Mouse (Mus musculus) kidney, adult 18-20 months (tissue): Measurements from ENCODE around the gene Cacna1s.

Experiments used
- DNase-seq: peaks from one replicate; pipeline ENCODE4 v3.0.0; 2021

Cacna1s gene

DNA sequence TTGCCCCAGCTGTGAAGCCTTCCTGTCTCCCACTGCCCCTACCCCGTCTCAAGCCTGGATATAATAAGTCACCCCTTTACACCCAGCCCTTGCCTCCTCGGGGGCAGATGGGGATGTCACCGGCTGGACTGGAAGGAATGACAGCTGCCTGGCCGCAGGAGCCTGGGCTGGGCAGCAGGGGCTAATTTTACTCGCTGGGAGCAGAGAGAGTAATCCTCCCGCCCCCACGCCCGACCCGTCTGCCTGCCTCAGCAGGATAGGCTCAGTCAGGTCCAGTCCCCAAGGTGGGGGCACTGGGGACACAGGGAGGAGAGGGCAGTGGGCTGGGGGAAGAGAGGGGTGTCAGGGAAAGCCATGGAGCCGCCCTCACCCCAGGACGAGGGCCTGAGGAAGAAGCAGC, at the start of gene Cacna1s:
Cacna1s (plus strand) TSS at position 204 of the 400 bp plus-strand sequence.
- no peak for DNase-seq

DNA sequence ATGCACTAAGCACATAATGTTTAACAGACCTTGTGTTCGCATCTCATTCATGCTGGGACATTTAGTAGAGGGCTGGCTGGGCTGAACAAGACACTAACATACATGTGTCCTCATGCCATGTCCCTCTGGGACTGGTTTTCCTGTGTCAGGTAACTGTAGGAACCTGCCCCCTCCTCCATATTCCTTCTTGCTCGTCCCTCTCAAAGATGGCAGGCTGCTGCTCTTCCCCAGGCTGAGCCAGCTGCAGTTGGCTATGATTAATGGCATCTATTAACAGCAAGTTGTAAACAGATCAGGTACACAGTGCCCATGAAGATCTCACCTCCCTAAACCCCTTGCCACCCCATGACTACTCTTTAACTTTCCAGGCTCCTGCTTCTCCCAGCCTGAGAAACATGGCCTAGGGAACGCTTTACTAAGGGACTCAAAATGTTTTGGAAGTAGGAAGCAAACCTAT, 46.2 kb upstream of the Cacna1s start, which contains the start of gene Igfn1:
Igfn1 (minus strand) TSS at position 51 of the 457 bp plus-strand sequence.
- DNase-seq = no peak

DNA sequence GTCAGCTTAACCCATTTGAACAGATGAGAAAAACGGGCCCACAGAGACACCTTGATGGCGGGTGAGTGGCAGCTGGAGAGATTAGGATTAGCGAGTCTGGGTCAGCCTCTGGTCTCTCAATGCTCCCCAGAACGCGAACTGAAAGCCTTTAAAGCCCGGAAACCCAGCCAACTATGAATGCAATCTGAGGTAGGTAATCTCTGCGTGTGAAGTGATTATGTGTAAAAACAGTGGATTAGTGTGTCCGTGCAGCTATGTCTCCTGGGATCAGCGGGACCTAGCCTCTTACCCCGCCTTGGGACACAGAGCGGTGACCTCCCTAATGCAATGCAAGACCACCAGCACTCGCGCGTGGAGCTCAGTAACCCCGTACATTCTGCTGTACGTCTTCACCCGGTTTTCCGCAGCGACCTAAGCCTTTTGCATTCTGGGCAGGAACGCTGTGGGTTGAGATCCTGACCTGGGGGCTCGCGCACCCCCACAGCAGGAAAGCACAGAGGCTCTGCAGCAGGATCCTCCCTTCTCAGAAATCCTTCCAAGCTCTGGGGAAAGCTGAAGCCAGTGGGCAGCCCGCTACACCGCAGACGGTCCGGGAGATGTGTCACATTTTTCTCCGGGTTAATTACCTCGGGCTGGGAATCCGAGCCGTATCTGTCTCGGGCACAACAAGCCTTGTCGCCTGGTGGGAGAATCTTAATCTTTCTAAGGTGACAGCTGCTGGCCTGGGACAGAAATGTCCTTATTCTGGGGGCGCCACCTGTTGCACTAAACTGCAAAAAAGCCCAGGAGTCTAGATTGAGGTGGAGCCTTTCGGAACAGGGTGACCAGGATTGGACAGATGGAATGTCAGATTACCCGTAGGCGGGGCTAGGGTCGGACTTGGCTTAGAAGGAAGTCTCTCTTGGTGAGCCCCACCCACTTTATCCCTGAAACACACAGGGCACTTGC, 45.1 kb upstream of the Cacna1s start, which contains the start of gene Tmem9:
Tmem9 (plus strand) TSS at position 940 of the 948 bp plus-strand sequence.
- peak; percentile 93 for DNase-seq

DNA sequence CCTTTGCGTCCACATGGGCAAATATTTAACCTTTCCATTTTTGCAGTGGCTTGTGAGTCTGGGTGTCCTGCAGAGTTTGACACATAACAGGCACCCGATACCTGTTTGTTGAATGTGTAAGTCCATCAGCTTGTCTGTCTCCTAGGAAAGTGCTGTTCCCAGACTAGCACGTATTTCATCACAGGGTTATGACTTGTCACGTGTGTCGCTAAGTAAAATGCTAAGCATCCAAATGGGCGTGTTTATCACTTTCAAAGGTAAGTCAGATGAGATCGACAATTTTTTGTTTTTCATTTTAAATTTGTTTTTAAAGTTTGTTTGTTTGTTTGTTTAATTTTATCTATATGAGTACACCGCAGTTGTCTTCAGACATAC, 44.4 kb upstream of the Cacna1s start:
- no peak for DNase-seq

DNA sequence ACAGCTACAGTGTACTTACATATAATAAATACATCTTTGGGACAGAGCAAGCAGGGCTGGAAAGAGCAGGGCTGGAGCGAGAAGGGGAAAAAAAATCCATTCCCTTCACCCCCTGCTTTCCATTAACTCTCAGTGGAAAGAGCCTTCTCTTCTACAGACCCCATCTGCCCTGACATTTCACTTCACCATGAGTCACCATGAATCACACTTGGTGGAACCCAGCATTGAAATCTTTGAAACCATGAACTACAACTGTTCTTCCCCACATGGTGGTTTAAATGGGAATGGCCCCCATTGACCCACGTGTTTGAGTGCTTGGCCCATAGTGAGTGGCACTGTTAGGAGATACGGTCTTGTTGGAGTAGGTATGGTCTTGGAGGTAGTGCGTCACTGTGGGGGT, 42.3 kb upstream of the Cacna1s start:
- DNase-seq = no peak

DNA sequence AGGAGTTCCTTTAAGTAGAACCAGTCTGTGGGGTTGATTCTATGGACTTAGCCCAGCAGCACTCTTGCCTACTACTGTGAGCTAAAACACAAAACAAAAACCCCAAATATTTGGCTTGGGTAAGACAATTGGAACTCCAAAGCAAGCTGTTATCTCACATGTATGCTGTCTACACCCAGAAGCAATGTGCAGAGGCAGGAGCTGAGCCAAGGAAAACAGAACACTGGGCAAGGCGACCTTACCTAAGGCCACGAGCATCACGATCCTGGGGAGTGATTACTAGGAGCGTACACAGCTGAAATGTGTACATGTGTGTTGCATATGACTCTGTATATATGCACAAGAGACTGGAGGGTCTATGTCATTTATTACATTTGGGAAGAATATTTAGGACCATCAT, 39.0 kb upstream of the Cacna1s start:
- DNase-seq = no peak

DNA sequence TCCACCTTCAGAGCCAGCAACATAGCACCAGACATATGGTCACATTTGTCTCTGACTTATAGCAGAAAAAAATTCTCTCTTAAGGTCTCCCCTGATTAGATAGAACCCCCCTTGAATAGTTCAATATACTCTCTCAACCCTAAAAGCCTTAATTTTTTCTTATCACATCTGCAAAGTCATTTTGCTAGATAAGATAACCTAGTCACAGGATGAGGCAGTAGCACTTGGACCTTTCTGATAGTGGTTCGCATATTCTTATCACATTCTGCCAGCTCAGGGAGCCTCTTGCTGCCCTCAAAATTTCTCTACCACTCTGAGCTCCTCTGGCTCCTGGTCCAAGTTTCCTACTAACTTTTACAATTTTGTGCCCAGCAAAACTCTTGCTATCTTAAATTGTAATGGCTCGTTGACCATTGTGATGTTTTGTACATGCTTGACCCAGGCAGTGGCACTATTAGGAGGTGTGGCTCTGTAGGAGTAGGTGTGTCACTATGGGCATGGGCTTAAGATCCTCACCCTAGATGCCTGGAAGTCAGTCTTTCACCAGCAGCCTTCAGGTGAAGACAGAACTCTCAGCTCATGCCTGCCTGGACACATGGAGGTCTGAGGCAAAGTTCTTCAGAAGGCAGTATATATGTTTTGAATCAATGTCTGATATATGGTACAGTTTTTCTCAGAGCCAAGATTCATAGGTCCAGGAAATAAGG, 37.6 kb upstream of the Cacna1s start:
- no peak for DNase-seq

DNA sequence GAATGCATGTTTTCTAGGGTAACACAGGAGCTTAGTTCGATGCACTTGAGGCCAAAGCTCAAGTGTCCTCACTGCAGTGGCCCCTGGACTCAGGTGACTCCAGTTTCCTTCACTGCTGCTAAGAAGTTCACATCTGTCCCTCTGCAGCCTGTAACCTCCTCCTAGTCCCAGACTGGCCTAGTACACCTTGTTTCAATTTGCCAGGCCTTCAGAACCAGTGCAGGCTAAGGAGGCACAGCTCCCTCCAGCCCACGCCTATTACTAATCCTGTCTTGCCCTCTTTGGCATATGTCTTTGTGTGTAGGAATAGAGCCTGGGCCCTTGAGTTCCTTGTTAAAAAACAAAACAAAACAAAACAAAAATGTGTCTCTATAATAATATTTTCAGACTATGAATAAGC, 35.2 kb upstream of the Cacna1s start:
- DNase-seq = no peak

DNA sequence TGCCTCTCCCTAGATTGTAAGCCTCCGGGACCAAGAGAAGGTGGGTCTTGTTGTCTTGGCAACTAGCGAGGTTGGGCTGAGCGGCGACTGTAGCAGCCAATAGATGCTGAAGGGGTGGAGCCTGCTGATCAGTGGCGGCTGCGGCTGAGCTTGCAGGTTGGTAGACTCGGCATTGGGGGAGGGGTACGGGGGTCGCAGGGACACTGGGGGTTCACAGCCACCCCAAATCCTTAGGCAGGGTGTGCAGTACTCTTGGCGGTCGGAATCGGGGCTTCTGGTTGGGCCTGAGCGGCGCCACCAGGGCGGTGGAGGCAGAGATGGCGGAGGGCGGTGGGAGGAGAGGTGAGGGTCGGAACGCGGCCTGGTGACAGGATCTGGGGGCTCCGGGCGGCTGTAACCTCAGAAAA, 34.6 kb upstream of the Cacna1s start:
- DNase-seq = peak; percentile 92

DNA sequence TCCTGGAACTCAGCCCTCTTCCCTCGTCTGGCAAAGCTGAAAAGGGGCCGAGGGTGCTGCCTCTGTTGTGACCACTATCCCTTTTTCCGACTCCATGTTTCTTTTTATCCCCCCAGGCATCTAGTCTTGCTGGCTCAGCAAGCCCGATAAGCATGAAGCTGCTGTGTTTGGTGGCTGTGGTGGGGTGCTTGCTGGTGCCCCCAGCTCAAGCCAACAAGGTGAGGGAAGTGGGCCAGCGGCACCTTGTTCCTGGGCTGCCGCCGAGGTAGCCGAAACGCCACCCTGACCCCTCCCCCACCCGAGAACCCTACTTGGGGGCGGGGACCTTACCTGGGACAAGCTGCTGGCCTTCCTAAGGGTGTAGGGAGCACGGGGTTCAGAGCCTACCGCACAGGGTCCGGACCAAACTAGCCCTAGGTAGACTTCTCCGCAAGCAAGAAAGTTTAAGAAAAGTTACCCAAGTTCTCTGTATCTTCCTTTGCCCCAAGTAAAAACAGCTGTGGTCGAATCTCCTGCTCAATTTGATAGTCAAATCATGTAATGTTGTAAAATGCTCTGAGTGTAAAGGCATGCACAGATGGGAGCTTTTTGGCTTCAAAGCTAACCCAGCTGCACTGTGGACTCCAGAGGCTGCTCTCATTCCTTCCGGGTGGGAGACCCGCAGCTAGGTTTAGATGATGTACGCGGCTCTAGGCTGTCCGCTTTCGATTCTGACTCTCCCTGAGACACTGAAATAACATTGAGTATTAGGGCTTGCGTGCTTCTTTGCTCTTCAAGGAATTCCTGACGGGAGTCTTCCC, 34.0 kb upstream of the Cacna1s start:
- peak; percentile 64 for DNase-seq

DNA sequence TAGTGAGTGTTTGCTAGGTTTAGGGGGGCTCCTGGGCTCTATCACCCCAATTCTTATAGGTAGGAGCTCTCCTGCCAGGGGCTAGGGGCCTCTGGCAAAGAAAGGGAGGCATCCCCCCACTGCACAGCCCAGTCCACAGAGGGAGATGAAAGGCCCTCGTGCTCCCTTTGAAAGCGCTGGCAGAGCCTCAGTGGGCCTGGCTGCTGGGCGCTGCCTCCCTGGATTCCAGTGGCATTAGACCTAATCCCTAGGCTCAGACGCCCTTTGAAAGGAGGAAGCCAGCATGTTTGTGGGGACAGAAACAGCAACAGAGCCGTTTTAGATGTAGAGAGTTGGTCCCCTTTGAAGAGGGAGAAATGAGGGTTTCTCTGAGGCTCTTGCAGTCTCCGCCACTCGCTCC, 22.3 kb upstream of the Cacna1s start:
- no peak for DNase-seq

DNA sequence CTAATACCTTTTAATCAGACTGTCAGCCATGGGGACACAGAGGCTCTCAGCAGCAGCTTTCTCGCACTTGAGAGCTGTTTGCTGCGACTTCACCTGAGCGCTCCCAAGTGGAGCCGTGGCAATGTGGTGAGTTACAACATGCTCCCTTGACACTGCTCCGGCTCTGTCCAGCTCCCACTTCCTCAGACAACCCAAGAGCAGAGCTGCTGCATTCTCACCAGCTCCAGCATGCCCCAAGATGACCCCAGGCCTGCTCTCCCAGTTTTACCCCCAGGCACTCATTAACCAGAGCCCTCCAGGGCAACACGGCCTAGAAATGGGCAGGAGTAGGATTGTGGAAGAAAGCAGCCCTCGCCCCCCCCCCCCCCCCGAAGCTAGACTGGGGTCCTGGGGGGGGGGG, 20.9 kb upstream of the Cacna1s start:
- DNase-seq = peak; percentile 27

DNA sequence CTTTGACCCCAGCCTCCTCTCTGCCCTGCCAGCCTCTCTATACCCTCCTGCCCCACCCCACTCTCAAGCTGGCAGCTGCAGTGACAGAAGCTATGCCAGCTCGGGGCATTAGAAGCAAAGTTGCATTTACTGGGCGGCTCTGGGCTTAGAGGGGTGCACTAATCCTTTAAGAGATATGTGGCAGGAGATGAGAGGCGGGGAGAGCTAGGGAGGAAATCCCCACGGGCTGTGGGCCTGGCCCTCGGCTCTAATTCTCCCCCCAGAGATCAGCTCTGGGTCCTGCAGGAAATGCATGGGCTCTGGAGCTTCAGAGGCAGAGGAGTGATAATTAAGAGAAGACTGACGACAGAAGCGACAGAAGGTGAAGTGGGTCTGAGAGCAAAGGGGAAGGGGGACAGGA, 19.6 kb upstream of the Cacna1s start:
- no peak for DNase-seq

DNA sequence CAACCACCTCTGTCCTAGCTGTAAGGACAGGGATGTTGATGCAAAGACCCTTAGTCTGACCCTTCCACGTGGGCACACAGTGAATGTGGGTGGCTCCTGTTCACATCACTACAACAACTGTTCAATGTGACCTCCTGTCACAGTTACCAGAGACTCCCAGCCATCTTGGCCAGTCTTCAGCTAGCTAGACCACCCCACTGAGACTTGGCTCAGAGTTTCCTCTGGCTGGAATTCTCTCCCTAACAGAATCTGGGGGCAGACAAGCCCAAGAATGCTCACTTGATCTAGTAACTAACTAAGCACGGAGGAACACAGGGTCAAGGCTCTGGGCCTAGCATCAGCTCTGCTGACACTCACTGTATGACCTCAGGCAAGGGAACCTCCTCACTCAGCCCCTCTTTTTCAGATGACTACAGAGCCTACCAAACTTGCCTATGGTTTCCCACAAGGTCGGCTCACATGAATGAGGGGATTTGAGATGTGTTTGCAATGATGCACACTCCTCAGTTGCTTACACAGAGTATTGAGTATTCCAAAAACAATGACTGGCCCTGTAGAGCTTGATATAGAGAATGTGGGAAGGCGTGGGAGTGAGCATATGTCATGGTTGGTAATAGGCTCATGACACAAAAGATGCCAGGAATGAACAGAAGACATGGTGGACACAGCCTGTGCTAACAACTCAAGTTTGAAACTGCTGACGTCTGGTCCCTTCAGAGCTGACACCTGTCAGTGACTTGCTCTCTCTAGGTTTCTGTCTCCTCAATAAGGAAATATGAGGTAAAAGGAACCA, 13.6 kb upstream of the Cacna1s start:
- DNase-seq = no peak

DNA sequence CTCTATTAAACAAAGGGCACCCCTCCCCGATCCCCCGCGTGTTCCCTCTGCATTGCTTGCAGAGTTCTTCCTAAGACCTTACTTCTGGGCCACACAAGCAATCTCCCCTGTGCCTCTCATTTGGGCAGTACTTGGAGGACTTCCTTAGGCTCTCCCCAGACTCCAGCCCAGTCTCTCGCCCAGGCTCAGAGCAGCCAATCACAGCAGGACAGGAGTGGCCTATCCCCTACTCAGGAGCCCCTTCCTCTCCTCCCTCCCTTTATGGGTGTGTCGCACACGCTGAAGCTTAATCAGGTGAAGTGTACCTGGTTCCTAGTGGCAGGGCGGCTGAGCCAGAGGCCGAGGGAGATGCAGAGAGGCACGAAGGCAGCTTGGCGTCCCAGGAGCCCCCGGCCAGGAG, 12.1 kb upstream of the Cacna1s start:
- no peak for DNase-seq

DNA sequence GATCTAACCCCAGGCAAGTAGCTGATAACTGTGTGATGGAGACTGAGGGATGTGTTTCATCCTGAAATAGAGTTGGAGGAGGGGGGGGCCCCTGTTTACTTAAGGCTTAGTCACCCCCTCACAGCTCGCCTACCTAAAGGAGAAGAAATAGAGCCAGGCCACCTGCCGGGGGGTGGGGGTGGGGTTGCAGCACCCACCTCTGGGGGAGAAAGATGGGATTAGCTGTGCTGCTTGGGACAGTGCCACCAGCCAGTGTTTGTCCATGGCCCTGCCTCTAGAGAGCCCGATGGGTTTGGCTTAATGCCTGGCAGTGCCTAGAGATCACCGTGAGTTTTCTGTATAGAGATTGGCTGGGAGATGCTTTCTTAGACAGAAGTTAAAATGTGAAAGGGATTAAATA, 11.7 kb upstream of the Cacna1s start:
- no peak for DNase-seq

DNA sequence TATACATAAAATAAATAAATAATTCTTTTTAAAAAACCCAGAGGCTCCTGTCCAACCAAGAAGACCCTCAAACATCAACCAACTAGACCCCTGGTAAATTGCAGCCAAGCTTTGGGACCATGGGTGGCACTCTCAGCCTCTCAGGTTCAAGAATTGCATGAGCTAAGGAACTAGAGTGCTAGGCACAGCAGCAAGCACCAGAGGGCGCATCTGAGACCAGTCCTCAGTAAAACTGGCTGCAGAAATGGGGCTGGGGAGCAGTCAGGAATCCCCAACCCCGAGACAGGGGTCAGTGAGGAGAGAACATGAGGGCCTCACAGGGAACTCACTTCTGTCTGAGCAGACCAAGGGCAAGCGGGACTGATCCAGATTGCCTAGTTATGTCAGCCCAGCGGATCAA, 6.8 kb upstream of the Cacna1s start:
- DNase-seq = peak; percentile 59

DNA sequence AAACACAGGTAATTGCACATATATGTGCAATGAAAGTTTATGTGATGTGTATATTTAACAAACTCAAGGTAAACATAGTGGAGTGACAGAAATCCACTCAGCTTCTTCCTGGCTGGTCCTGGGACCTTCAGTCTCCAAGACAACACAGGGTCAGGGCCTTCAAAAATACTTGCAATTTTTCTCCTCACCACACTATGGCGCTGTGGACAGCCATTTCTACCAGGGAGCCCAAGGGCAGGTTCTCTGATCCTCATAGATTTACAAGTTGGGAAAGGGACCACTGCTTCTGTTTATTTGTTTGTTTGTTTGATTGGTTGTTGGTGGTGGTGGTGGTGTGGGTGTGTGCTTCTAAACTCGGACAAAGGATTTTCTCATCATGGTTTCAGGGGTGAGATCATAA, 5.1 kb upstream of the Cacna1s start:
- DNase-seq = no peak

DNA sequence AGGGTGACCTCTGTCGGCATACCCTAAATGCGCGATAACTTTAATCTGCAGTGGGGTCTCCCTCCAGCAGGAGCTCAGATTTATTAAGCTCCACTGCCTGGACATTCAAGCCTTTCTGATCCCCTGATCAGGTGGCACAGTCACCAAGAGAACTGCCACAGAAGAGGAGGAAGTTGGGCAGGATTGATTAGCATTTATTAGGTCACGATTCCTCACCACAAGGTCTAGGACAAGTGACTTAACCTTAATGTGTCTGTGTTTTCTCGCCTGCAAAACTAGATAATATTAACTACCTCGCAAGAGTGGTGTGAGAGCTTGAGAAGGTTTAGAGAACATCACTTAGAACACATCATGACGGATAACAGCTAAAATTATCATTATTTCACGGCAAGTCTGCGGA, 4.7 kb upstream of the Cacna1s start:
- no peak for DNase-seq

DNA sequence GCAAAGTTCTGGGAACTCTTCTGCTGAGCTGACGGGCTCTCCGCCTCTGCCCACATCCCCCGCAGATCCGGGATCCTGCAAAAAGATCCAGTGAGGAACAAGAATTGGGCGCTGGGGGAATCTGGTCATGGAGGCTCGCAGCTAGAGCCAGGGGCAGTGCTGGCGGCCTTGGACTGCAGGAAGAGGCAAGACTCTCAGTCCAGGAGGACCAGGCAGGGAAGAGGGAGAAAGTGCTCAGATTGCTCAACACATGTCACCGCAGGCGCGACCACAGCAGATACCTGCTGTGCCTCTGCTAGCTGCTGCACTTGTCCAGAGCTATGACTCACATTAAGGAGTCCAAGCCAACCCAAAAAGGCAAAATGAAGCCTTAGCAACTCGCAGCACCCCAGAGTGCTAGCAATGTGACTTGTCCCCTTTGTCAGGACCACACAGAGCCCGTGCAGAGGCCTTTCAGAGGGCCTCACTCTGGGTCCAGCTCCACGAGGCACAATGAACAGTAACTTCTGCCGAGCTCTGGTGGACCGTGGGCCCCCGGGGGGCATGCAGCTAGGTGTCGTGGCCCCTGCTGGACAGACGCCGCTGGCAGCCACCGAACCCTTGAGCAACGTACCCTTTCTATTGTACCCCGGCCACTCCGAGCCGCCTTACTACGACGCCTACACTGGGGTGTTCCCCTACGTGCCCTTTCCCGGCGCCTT, 2.1 kb upstream of the Cacna1s start, which contains the start of gene Ascl5:
Ascl5 (plus strand) TSS at position 493 of the 701 bp plus-strand sequence.
- DNase-seq = no peak

DNA sequence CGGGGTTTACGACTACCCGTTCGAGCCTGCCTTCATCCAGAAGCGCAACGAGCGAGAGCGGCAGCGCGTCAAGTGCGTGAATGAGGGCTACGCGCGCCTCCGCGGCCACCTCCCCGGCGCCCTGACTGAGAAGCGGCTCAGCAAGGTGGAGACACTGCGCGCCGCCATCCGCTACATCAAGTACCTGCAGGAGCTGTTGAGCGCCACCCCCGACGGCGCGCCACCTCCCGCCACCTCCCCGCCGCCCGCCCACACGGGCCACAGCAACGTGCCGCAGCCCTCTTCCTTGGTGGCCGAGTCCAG, 1.6 kb upstream of the Cacna1s start:
- DNase-seq = peak; percentile 7

DNA sequence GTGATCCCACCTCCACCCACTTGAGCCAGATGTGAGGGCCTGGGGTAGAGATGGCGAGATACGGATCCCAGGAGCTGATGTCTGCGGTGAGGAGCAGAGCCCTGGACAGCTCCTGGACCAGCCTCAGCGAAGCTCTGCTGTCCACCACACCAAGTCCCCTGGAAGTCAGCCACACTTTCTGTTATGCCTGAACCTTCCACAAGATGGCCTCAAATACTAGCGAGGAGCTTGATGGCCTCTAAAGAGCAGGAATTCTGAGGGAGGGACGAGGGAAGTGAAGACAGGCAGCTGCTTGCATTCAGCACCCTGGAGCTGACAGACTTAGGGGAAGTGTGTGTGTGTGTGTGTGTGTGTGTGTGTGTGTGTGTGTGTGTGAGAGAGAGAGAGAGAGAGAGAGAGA, 1.1 kb upstream of the Cacna1s start:
- peak; percentile 65 for DNase-seq
